Mouse (Mus musculus): ENCODE results near the gene Abcc12. TPM values are rescaled to one million over a fixed set of nuclear protein-coding genes. Genes with fewer than 3 reads are reported as not detected.

Gene Abcc12
- total and polyA plus RNA-seq, 3 experiments = not detected

DNA sequence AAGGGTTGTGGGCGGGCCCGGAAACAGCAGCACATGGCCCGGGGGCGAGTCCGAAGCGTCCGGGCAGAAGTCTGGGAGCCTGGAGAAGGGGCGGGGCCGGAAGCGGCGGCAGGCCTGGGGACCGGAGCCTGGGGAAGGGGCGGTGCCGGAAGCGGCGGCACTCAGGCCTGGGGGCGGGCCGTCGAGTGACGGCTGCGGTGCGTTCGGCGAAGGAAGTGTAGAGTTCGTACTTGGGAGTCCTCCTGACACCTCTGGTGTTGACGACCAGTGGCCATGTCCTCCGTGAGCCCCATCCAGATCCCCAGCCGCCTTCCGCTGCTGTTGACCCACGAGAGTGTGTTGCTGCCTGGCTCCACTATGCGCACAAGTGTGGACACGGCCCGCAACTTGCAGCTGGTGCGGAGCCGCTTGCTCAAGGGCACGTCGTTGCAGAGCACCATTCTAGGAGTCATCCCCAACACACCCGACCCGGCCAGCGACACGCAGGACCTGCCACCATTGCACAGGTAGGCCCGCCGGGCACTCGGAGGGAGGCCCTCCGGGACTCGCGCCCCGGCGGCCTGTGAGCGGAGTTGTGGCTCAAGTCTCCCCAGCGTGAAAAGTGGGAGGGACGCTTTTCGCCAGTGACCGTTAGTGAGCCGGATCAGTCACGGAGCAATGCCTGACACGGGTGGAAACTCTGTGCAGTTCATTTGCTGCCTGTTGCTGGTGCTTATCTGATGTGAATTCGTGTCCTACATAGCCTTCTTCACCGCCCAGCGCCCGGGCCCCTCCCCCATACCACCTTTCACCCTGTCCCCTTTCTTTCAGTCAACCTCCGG lies 43.6 kb upstream of the Abcc12 start, which contains the start of gene Lonp2:
Lonp2 (plus strand) TSS at position 133 of the 821 bp plus-strand sequence.
- in situ Hi-C loops (cut with MboI; ENCODE audit: low pct_ligation_motif_present, low pct_unique_long_range_greater_than_20kb, low sequenced_read_pairs) = no loop called here
- Histone ChIP-seq H3K9me3 (replicated peaks; ENCODE audit: low read length) (no peaks in the 10 kb centered on the region), H3K4me3 (replicated peaks in 1 of 3; ENCODE audit: low read depth in 2 of 3, low read length in 2 of 3, poor library complexity in 1 of 3) (peak within 1 kb of the TSS; percentile 72 to 99 (median 95)), H3K79me2 (replicated peaks; ENCODE audit: control insufficient read depth, extremely low read depth, insufficient read depth, poor library complexity, severe bottlenecking) (peaks cover 13% of the 10 kb centered on the region), H3K27ac (ENCODE audit: insufficient read depth, low read depth) (peak within 1 kb of the TSS; percentile 72), H3K9ac (ENCODE audit: insufficient read depth, low read depth) (peak within 1 kb of the TSS; percentile 86), H3K27me3 (replicated peaks) (no peaks in the 10 kb centered on the region), H3K4me1 (ENCODE audit: control insufficient read depth in 1 of 2, insufficient read depth in 2 of 2) (peaks cover 3 to 17% of the 10 kb centered on the region in 2 experiments; a peak in 2 of 4 replicates), H3K36me3 (replicated peaks in 1 of 2; ENCODE audit: control insufficient read depth in 1 of 2, insufficient read depth in 1 of 2, low read length in 1 of 2) (peaks cover 0 to 5% of the 10 kb centered on the region in 2 experiments), H3K4me2 (ENCODE audit: insufficient read depth, low read depth, poor library complexity, severe bottlenecking) (peak within 1 kb of the TSS; percentile 98)
- peak; percentile 97 for DNase-seq (ENCODE audit: extremely low read depth)
- no peak for TF ChIP-seq CTCF (conservative IDR thresholded peaks at IDR 0.05 in 1 of 2, IDR thresholded peaks at IDR 0.05 in 1 of 2; ENCODE audit: low read depth in 2 of 2, low read length in 2 of 2)
- no peak for TF ChIP-seq JUN (IDR thresholded peaks at IDR 0.05; ENCODE audit: insufficient read depth, low read depth, low read length)
- TF ChIP-seq KAT2A (IDR thresholded peaks at IDR 0.05; ENCODE audit: insufficient replicate concordance, low read length) = peak; percentile 44; the same call in 1 of the 2 replicates
- TF ChIP-seq ELF1 (IDR thresholded peaks at IDR 0.05; ENCODE audit: low read depth, low read length) = peak; percentile 96
- peak; percentile 64; the same call in 1 of the 2 replicates for TF ChIP-seq SIN3A (IDR thresholded peaks at IDR 0.05; ENCODE audit: low read length)
- TF ChIP-seq HCFC1 (IDR thresholded peaks at IDR 0.05; ENCODE audit: low read depth, low read length) = peak; percentile 84
- TF ChIP-seq ETS1 (conservative IDR thresholded peaks at IDR 0.05; ENCODE audit: low read depth, low read length) = no peak
- TF ChIP-seq TBP (conservative IDR thresholded peaks at IDR 0.05; ENCODE audit: low read depth, low read length) = 0 out of 2 replicates have a peak, but pooled peaks have one; percentile 7
- TF ChIP-seq POLR2A (IDR thresholded peaks at IDR 0.05; ENCODE audit: low read depth, low read length) = peak; percentile 68
- TF ChIP-seq RCOR1 (conservative IDR thresholded peaks at IDR 0.05; ENCODE audit: low read depth, low read length) = no peak
- TF ChIP-seq CHD2 (IDR thresholded peaks at IDR 0.05; ENCODE audit: low read length) = peak; percentile 46; the same call in 1 of the 2 replicates
- TF ChIP-seq ZMIZ1 (IDR thresholded peaks at IDR 0.05; ENCODE audit: low read depth, low read length) = peak; percentile 64; the same call in 1 of the 2 replicates
- peak; percentile 16; the same call in 1 of the 2 replicates for TF ChIP-seq IRF4 (IDR thresholded peaks at IDR 0.05; ENCODE audit: low read depth, low read length)
- TF ChIP-seq MAZ (IDR thresholded peaks at IDR 0.05; ENCODE audit: low read depth, low read length) = peak; percentile 75; the same call in 1 of the 2 replicates
- TF ChIP-seq CHD1 (IDR thresholded peaks at IDR 0.05; ENCODE audit: low read depth, low read length) = no peak
- TF ChIP-seq RAD21 (IDR thresholded peaks at IDR 0.05; ENCODE audit: low read depth, low read length) = no peak
- peak; percentile 43; the same call in 1 of the 2 replicates for TF ChIP-seq MXI1 (IDR thresholded peaks at IDR 0.05; ENCODE audit: low read depth, low read length)
- dilution Hi-C loops (cut with MboI; ENCODE audit: extremely low pct_ligation_motif_present, extremely low pct_unique_long_range_greater_than_20kb, low sequenced_read_pairs) = no loop called here

DNA sequence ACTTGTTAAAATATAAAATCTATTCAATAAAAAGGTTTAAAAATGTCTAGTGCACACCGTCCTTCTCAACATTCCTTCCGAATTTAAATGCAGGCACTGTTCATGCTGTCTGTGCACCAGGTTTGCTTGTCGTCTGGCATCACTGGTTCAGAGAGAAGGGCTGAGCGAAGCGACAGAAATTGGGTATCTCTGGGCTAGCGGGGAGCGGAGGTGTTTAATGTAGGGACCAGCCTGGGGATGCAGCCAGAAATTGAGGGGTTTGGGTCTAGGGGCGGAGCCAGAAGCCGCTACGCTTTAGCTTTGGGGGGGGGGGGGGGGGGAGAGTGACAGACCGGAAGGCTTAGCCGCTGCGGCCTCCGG lies 43.0 kb upstream of the Abcc12 start:
- peaks cover 0 to 3% of the 10 kb centered on the region in 2 experiments for H3K36me3 ChIP-seq (replicated peaks in 1 of 2; ENCODE audit: control insufficient read depth in 1 of 2, insufficient read depth in 1 of 2, low read length in 1 of 2)
- DNase-seq (ENCODE audit: extremely low read depth) = no peak
- H3K4me2 ChIP-seq (ENCODE audit: insufficient read depth, low read depth, poor library complexity, severe bottlenecking) = peak overlapping the region; percentile 29; the same call in 1 of the 2 replicates
- H3K27me3 ChIP-seq (replicated peaks) = no peaks in the 10 kb centered on the region
- peaks cover 3 to 17% of the 10 kb centered on the region in 2 experiments; a peak in 2 of 4 replicates for H3K4me1 ChIP-seq (ENCODE audit: control insufficient read depth in 1 of 2, insufficient read depth in 2 of 2)
- H3K9me3 ChIP-seq (replicated peaks; ENCODE audit: low read length) = no peaks in the 10 kb centered on the region
- H3K79me2 ChIP-seq (replicated peaks; ENCODE audit: control insufficient read depth, extremely low read depth, insufficient read depth, poor library complexity, severe bottlenecking) = peaks cover 13% of the 10 kb centered on the region
- H3K4me3 ChIP-seq (replicated peaks in 1 of 3; ENCODE audit: low read depth in 2 of 3, low read length in 2 of 3, poor library complexity in 1 of 3) = peak overlapping the region; percentile 65 to 95 (median 71)
- peak overlapping the region; percentile 58 for H3K9ac ChIP-seq (ENCODE audit: insufficient read depth, low read depth)
- no peak overlapping the region for H3K27ac ChIP-seq (ENCODE audit: insufficient read depth, low read depth)
- dilution Hi-C loops (cut with MboI; ENCODE audit: extremely low pct_ligation_motif_present, extremely low pct_unique_long_range_greater_than_20kb, low sequenced_read_pairs) = no loop called here
- TF ChIP-seq NELFE (IDR thresholded peaks at IDR 0.05; ENCODE audit: low read depth, low read length) (0 out of 2 replicates have a peak, but pooled peaks have one; percentile 49), TBP (conservative IDR thresholded peaks at IDR 0.05; ENCODE audit: low read depth, low read length) (0 out of 2 replicates have a peak, but pooled peaks have one; percentile 1), RAD21 (IDR thresholded peaks at IDR 0.05; ENCODE audit: low read depth, low read length) (no peak), POLR2A (IDR thresholded peaks at IDR 0.05; ENCODE audit: low read depth, low read length) (peak; percentile 74)
- in situ Hi-C loops (cut with MboI; ENCODE audit: low pct_ligation_motif_present, low pct_unique_long_range_greater_than_20kb, low sequenced_read_pairs) = no loop called here
